Mouse (Mus musculus): ENCODE results near the gene A930004D18Rik.

DNA sequence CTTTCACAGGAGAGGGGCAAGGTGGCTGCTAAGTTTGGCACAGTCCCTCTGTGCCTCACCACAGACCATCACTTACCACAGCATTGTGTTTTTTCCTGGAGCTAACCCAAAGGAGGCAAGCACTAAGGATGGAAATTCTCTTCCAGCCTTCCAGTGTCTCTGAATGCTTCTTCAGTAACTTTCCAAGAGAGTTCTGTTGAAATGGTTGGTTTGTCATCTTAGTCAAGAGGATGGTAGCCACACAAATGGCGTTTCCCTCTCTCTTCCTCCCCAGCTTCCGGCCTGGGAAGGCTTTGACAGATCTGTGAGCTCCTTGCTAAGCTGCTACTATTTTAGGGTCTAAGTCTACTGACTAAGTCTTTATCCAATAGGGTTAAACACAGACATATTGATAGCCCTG lies at the start of gene A930004D18Rik:
- no peak for TF ChIP-seq GATA1 (IDR thresholded peaks at IDR 0.05; ENCODE audit: low read length)
- no peak for TF ChIP-seq TAL1 (IDR thresholded peaks at IDR 0.05; ENCODE audit: low read length)

Measured in erythroblast, embryonic 14.5 days (primary cell).